Mouse (Mus musculus) liver, adult 2 months (tissue): ENCODE data around the gene Tfec. TPM values are rescaled to one million over a fixed set of nuclear protein-coding genes. Genes with fewer than 3 reads are reported as not detected.

ENCODE experiments used
- DNase-seq: peaks from one replicate; pipeline ENCODE4 v3.0.0-alpha.2; 2011; ENCODE audit warnings: low read depth, low spot score; ENCODE audit errors: extremely low read depth
- H3K27ac ChIP-seq: fragments of 200-500 bp; replicated peaks from 2 replicates; pipeline ENCODE4 v1.5.1; 2012; ENCODE audit warnings: low read depth, mild to moderate bottlenecking, control low read depth, inconsistent platforms, low read length; ENCODE audit not compliant: insufficient read depth
- H3K27me3 ChIP-seq: fragments of 200-500 bp; 2 replicates; pipeline ENCODE4 v1.6.1; 2012; ENCODE audit warnings: mild to moderate bottlenecking, moderate library complexity, low read length, inconsistent platforms; ENCODE audit not compliant: control insufficient read depth, insufficient read depth
- H3K36me3 ChIP-seq: fragments of 200-500 bp; 2 replicates; pipeline ENCODE4 v1.6.1; 2012; ENCODE audit warnings: low read length, inconsistent platforms; ENCODE audit not compliant: control insufficient read depth, insufficient read depth
- H3K4me1 ChIP-seq: fragments of 200-500 bp; 2 replicates; pipeline ENCODE4 v1.6.1; 2011; ENCODE audit warnings: low read length; ENCODE audit not compliant: control insufficient read depth, insufficient read depth
- H3K4me3 ChIP-seq: fragments of 200-500 bp; 2 replicates; pipeline ENCODE4 v1.5.1; 2011; ENCODE audit warnings: low read depth, mild to moderate bottlenecking, control low read depth, low read length, moderate library complexity; ENCODE audit not compliant: insufficient read depth
- H3K79me2 ChIP-seq: fragments of 200-500 bp; 2 replicates; pipeline ENCODE4 v1.6.1; 2012; ENCODE audit warnings: inconsistent platforms, mild to moderate bottlenecking, low read length, moderate library complexity; ENCODE audit not compliant: control insufficient read depth, insufficient read depth
- H3K9ac ChIP-seq: fragments of 200-500 bp; 2 replicates; pipeline ENCODE4 v1.6.1; 2012; ENCODE audit warnings: low read depth, mild to moderate bottlenecking, control low read depth, inconsistent platforms, low read length
- CTCF ChIP-seq: fragments of 200-500 bp; IDR thresholded peaks from 2 replicates; pipeline ENCODE4 v1.5.1; 2011; ENCODE audit warnings: low read depth, low read length, control low read depth
- POLR2A ChIP-seq: fragments of 200-500 bp; IDR thresholded peaks from 2 replicates; pipeline ENCODE4 v1.6.1; 2011; ENCODE audit warnings: low read length, control low read depth; ENCODE audit not compliant: insufficient read depth; ENCODE audit errors: extremely low read depth
- WGBS: fragments of 180-500 bp; shearing (Covaris S2); methylation state at CpG from one replicate; pipeline ENCODE4 v1.1.7; 2018; 5-methylcytosine and 5-hydroxymethylcytosine counted together
- polyA plus RNA-seq: library from polyadenylated mRNA; depleted of rRNA; stranded (reverse); fragments of >200 nt; gene quantifications from 2 replicates; pipeline ENCODE4 v1.2.3, GENCODE M21; 2012
- total RNA-seq: library from RNA; depleted of rRNA; stranded (reverse); fragments of >200 nt; gene quantifications from 2 replicates; pipeline ENCODE4 v1.2.3, GENCODE M21; 2014

Tfec gene
- total and polyA plus RNA-seq, 2 experiments, result 0.99 to 5.5 TPM

DNA sequence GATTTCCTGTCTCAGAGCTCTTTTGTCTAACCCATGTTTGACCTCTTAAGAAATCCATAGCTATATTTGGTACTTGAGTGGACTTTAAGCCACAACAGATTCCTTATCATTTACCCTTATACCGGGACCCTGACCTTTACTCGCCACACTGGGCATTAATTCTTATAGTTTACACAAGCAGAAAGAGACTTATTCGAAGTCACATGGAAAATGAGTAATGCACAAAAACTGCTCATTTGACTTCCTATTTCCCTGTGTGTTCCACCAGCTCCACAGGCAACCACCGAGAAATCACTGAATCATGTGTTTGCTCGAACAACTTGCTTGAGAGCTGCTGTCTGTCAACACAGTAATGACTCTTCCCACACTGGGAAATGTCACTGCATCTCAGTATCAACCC is 6.4 kb downstream of the Tfec start:
- H3K27ac ChIP-seq, result no peak overlapping the region
- H3K79me2 ChIP-seq, result no peaks in the 10 kb centered on the region
- H3K9ac ChIP-seq, result no peak overlapping the region
- no peaks in the 10 kb centered on the region for H3K4me1 ChIP-seq
- peak; percentile 39 for DNase-seq
- whole genome bisulfite sequencing, result 30% methylated on average over 5 of the region's 5 CpGs
- no peaks in the 10 kb centered on the region for H3K27me3 ChIP-seq
- H3K4me3 ChIP-seq, result no peak overlapping the region
- H3K36me3 ChIP-seq, result no peaks in the 10 kb centered on the region
- no peak for TF ChIP-seq CTCF
- no peak for TF ChIP-seq POLR2A

GRCm38 (mm10) chr6:16883537-16884307 is 14.5 kb downstream of the Tfec start:
- Histone ChIP-seq H3K79me2 (no peaks in the 10 kb centered on the region), H3K27ac (no peak overlapping the region), H3K4me3 (no peak overlapping the region), H3K9ac (no peak overlapping the region), H3K36me3 (no peaks in the 10 kb centered on the region), H3K4me1 (no peaks in the 10 kb centered on the region), H3K27me3 (no peaks in the 10 kb centered on the region)
- no peak for TF ChIP-seq POLR2A
- TF ChIP-seq CTCF, result no peak
- 60% methylated on average over 5 of the region's 5 CpGs for WGBS
- DNase-seq, result peak; percentile 37

- WGBS, result 97% methylated on average over 2 of the region's 2 CpGs
Observed at GRCm38 (mm10) chr6:16874021-16874542, 24.2 kb downstream of the Tfec start.

DNA sequence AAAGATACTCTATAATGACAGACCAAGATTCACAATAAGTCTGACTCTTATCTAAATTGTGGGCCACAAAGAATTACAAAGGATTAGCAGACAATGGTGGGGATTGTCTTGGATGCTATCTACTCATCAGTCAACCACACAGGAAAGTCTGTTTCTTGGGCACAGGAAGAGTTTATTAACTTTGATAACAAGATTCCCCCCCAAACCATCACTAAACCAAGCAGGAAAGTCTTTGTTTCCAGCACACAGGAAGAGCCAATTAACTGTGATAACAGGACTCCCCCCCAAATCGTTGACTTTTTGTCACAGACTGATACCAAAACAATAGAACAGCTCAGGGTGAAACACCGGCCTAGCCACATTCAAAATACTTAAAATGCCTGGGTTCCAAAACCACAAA is 28.2 kb downstream of the Tfec start:
- Histone ChIP-seq H3K27ac (no peak overlapping the region), H3K9ac (no peak overlapping the region), H3K4me3 (no peak overlapping the region), H3K4me1 (no peaks in the 10 kb centered on the region), H3K36me3 (no peaks in the 10 kb centered on the region), H3K79me2 (no peaks in the 10 kb centered on the region), H3K27me3 (no peaks in the 10 kb centered on the region)
- TF ChIP-seq POLR2A (no peak), CTCF (no peak)
- 33% methylated on average over 2 of the region's 2 CpGs for WGBS
- DNase-seq, result no peak

More at GRCm38 (mm10) chr6:16874021-16874542, 24.2 kb downstream of the Tfec start:
- Histone ChIP-seq H3K36me3 (no peaks in the 10 kb centered on the region), H3K27ac (no peak overlapping the region), H3K4me3 (no peak overlapping the region), H3K79me2 (no peaks in the 10 kb centered on the region), H3K9ac (no peak overlapping the region), H3K4me1 (no peaks in the 10 kb centered on the region), H3K27me3 (no peaks in the 10 kb centered on the region)
- no peak for DNase-seq
- TF ChIP-seq POLR2A (no peak), CTCF (no peak)

DNA sequence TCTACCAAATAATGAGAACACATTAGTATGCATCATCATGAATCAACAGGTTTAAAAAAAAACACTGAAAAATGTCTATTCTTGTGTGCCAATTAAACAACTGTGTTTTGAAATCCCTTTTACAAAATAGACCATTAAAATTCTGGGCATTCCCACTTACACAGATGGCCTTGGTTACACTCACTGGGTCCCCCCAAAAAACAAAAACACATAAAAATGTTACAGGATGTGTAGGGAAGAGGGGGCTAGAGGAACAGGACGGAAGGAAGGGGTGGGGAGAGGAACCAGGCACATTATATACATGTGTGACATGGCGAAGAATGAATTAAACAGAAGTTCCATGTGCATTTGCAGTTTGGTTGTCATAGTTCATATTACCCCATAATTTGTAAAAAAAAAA is 29.9 kb downstream of the Tfec start:
- no peaks in the 10 kb centered on the region for H3K79me2 ChIP-seq
- no peak for DNase-seq
- H3K4me1 ChIP-seq, result no peaks in the 10 kb centered on the region
- no peak overlapping the region for H3K9ac ChIP-seq
- no peaks in the 10 kb centered on the region for H3K36me3 ChIP-seq
- H3K27ac ChIP-seq, result no peak overlapping the region
- no peak overlapping the region for H3K4me3 ChIP-seq
- H3K27me3 ChIP-seq, result no peaks in the 10 kb centered on the region
- 86% methylated on average over 2 of the region's 2 CpGs for WGBS
- TF ChIP-seq CTCF (no peak), POLR2A (no peak)

DNA sequence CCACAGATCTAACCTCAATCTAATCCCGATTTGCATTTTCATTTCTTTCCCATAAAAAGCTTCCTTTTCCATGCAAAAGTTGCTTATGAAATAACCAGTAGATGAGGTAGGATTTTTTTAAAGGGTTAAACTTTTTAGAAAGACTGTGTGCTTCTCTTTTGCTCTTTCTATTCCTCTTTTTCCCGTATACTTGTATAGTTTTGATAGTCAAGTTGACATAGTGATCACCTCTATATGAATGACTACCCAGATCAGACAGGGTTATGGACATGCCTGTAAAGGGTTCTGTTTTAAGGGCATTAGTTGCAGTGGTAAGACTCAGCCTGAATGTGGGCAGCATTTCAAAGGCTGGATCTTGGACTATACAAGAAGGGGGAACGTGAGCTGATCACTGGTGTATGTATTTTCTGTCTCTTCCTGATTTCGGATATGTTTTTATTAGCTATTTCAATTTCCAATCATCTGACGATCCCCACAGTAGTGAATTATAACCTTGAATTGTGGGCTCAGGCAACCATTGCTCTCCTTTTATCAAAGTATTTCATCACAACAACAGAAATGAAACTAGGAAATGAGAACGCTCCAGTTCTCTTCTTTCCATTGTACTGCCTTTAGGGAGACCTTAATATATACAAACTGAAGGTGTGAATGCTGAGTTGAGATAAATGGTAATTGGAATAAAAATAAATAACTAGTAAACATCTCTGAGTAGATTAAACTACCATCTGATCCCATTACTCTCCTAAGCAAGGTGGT is 35.3 kb downstream of the Tfec start:
- H3K4me3 ChIP-seq, result no peak overlapping the region
- H3K4me1 ChIP-seq, result no peaks in the 10 kb centered on the region
- no peaks in the 10 kb centered on the region for H3K27me3 ChIP-seq
- no peak for TF ChIP-seq POLR2A
- TF ChIP-seq CTCF, result no peak
- 88% methylated on average over 6 of the region's 6 CpGs for WGBS
- no peak for DNase-seq
- no peaks in the 10 kb centered on the region for H3K36me3 ChIP-seq
- no peaks in the 10 kb centered on the region for H3K79me2 ChIP-seq
- H3K27ac ChIP-seq, result no peak overlapping the region
- H3K9ac ChIP-seq, result no peak overlapping the region
